Mouse (Mus musculus) heart, adult 2 months (tissue): ENCODE data around the gene Gnat3.
A peak's percentile ranks its signal among the peaks of the same experiment; 100 is the strongest.

Experiments
- CTCF ChIP-seq: fragments of 200-600 bp; IDR thresholded peaks from 2 replicates; pipeline ENCODE4 v1.8.1; 2022; ENCODE audit warnings: antibody characterized with exemption, mild to moderate bottlenecking, moderate library complexity
- POLR2A ChIP-seq: fragments of 200-500 bp; IDR thresholded peaks from 2 replicates; pipeline ENCODE4 v1.6.1; 2011; ENCODE audit warnings: mild to moderate bottlenecking, low read depth, low read length, control low read depth; ENCODE audit not compliant: insufficient read depth

GRCm38 (mm10) chr5:17918966-17919365, 43.4 kb upstream of the Gnat3 start:
- TF ChIP-seq CTCF (peak; percentile 27), POLR2A (peak; percentile 44; the same call in 1 of the 2 replicates)
